Mouse (Mus musculus) bone marrow, adult 2 months (tissue): Measurements from ENCODE around the gene Faap20. TPM values are rescaled to one million over a fixed set of nuclear protein-coding genes. Genes with fewer than 3 reads are reported as not detected.

Experiments
- H3K27ac ChIP-seq: fragments of 200-500 bp; 2 replicates; pipeline ENCODE4 v1.5.1; 2012; ENCODE audit warnings: low read depth, mild to moderate bottlenecking, control low read depth, inconsistent platforms, low read length; ENCODE audit not compliant: control insufficient read depth, poor library complexity, insufficient read depth
- H3K4me1 ChIP-seq: fragments of 200-500 bp; 2 replicates; pipeline ENCODE4 v1.6.1; 2011; ENCODE audit warnings: low read length; ENCODE audit not compliant: control insufficient read depth, insufficient read depth
- H3K4me3 ChIP-seq: fragments of 200-500 bp; replicated peaks from 2 replicates; pipeline ENCODE3; 2011; ENCODE audit warnings: mild to moderate bottlenecking, low read depth, low read length, control low read depth; ENCODE audit not compliant: control insufficient read depth
- CTCF ChIP-seq: fragments of 200-500 bp; IDR thresholded peaks from 2 replicates; pipeline ENCODE4 v1.5.1; 2011; ENCODE audit warnings: low read length, control low read depth; ENCODE audit not compliant: control insufficient read depth, insufficient read depth
- POLR2A ChIP-seq: fragments of 200-500 bp; IDR thresholded peaks from 2 replicates; pipeline ENCODE4 v1.6.1; 2011; ENCODE audit warnings: low read depth, mild to moderate bottlenecking, control low read depth, low read length, borderline replicate concordance; ENCODE audit not compliant: control insufficient read depth
- WGBS: fragments of 180-500 bp; shearing (Covaris S2); methylation state at CpG from one replicate; pipeline ENCODE4 v1.1.7; 2018; 5-methylcytosine and 5-hydroxymethylcytosine counted together
- polyA plus RNA-seq: library from polyadenylated mRNA; stranded (reverse); fragments of >200 nt; gene quantifications from 2 replicates; pipeline ENCODE4 v1.2.4, GENCODE M21; 2011; ENCODE audit warnings: low replicate concordance; ENCODE audit not compliant: missing spikeins, insufficient read depth, insufficient read length

Gene Faap20
- polyA plus RNA-seq, 1 experiment: 29.3 TPM

GRCm38 (mm10) chr4:155292863-155293262 lies 43.3 kb downstream of the Faap20 start:
- H3K27ac ChIP-seq: no peak overlapping the region
- H3K4me1 ChIP-seq: no peaks in the 10 kb centered on the region; the same call in 1 of the 2 replicates
- no peak overlapping the region for H3K4me3 ChIP-seq
- 80% methylated on average over 10 of the region's 10 CpGs for WGBS
- no peak for TF ChIP-seq POLR2A
- no peak for TF ChIP-seq CTCF

DNA sequence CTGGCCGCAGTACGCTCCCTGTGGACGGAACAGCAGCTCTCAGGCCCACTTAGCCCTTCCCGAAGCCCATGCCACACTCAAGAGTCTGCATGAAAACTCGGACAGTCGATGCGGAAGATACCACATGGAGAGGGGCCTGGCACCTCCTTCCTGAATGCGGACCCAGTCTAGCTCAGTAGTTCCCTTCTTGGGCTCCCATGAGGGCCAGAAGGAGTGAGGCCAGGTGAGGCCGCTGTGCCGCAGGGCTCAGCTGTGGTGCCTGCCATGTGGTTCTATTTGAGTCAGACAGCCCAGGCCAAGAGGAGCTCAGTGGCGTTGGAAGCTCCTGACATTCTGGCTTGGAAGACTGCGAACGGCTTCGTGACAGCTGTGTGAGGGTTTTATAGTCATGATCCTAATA lies 44.8 kb downstream of the Faap20 start:
- H3K4me1 ChIP-seq: no peaks in the 10 kb centered on the region; the same call in 1 of the 2 replicates
- 88% methylated on average over 14 of the region's 14 CpGs for WGBS
- no peak overlapping the region for H3K4me3 ChIP-seq
- TF ChIP-seq CTCF (no peak), POLR2A (no peak)
- H3K27ac ChIP-seq: no peak overlapping the region

- no peaks in the 10 kb centered on the region; the same call in 1 of the 2 replicates for H3K4me1 ChIP-seq
- WGBS: 70% methylated on average over 10 of the region's 10 CpGs
- TF ChIP-seq POLR2A: no peak
- H3K27ac ChIP-seq: no peak overlapping the region
- no peak overlapping the region for H3K4me3 ChIP-seq
Observed at GRCm38 (mm10) chr4:155295026-155295590, 45.5 kb downstream of the Faap20 start.

- Histone ChIP-seq H3K4me1 (no peaks in the 10 kb centered on the region; the same call in 1 of the 2 replicates), H3K4me3 (no peak overlapping the region), H3K27ac (no peak overlapping the region)
- TF ChIP-seq POLR2A: no peak
- 61% methylated on average over 4 of the region's 4 CpGs for WGBS
Observed at GRCm38 (mm10) chr4:155295996-155296395, 46.4 kb downstream of the Faap20 start.

DNA sequence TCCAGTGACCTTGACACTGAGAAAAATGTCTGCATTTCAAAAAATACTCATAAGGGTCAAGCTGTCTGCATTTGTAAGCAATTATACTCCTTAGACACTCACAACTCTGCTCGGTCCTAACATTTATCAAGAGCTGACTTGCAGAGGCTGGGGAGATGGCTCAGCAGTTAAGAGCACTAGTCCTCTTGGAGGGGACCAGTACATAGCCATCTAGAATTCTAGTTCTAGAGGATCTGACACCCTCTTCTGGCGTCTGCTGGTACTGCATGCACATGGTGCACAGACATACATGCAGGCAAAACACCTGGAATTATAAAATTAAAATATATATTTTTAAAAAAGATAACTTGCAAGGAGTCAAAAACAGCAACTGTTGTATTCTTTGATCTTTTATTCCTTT lies 47.5 kb downstream of the Faap20 start:
- TF ChIP-seq CTCF: 0 out of 2 replicates have a peak, but pooled peaks have one; percentile 5
- no peak for TF ChIP-seq POLR2A
- 45% methylated on average over 2 of the region's 2 CpGs for WGBS
- H3K27ac ChIP-seq: no peak overlapping the region
- no peak overlapping the region for H3K4me3 ChIP-seq
- no peaks in the 10 kb centered on the region for H3K4me1 ChIP-seq

DNA sequence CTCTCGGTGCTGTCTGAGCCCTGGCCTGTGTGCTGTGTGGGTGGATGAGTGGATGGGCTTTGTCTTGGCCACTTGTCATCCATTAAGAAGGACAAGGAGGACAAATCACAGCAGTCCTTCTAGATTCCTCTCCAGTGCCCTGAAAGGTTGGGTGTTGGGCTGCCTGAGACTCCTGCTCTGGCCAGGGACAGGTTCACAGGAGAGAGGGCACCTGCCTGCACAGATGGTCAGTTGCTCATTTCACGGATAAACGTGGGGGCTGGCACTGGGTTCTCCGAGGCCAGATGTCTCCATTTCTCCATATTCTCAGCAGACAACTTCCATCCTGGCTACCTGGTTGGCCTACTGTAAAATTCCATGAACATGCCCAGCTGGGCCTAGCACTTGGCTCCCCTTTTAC lies 49.2 kb downstream of the Faap20 start:
- Histone ChIP-seq H3K27ac (no peak overlapping the region), H3K4me3 (no peak overlapping the region), H3K4me1 (no peaks in the 10 kb centered on the region)
- WGBS: 77% methylated on average over 4 of the region's 4 CpGs
- TF ChIP-seq POLR2A (no peak), CTCF (no peak)

- 67% methylated on average over 21 of the region's 21 CpGs for WGBS
- no peaks in the 10 kb centered on the region for H3K4me1 ChIP-seq
- no peak for TF ChIP-seq CTCF
- TF ChIP-seq POLR2A: no peak
- no peak overlapping the region for H3K27ac ChIP-seq
- H3K4me3 ChIP-seq: no peak overlapping the region
Observed at GRCm38 (mm10) chr4:155300421-155301097, 51.0 kb downstream of the Faap20 start.

- WGBS: 91% methylated on average over 7 of the region's 7 CpGs
- TF ChIP-seq CTCF: no peak
- TF ChIP-seq POLR2A: no peak
- no peak overlapping the region for H3K4me3 ChIP-seq
- no peak overlapping the region for H3K27ac ChIP-seq
- H3K4me1 ChIP-seq: no peaks in the 10 kb centered on the region
Observed at GRCm38 (mm10) chr4:155301098-155301447, 51.5 kb downstream of the Faap20 start.

DNA sequence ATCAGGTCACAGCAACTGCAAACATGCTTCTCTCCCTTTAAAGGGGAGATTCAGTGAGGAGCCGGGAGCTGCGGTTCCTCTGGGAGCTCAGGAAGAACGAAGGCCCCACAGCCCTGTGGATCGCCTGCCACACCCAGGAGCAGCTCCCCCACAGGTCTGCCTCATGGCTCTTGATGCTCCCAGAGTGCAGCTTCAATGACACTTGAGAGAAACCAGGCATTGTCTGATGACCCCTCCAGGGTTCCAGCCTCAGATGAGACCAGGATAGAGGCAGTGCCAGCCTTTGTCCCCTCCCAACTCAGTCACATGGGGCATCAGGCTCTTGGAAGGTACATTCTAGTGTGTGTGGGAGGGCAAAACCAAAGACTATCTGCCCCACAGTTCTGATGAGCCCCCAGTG lies 52.4 kb downstream of the Faap20 start:
- Histone ChIP-seq H3K4me3 (no peak overlapping the region), H3K27ac (no peak overlapping the region), H3K4me1 (no peaks in the 10 kb centered on the region; the same call in 1 of the 2 replicates)
- WGBS: 63% methylated on average over 4 of the region's 4 CpGs
- no peak for TF ChIP-seq POLR2A
